Mouse (Mus musculus) thymus, postnatal 14 days (tissue): Measurements from ENCODE around the gene Herc4.

Experiments used
- DNase-seq: peaks from one replicate; pipeline ENCODE4 v3.0.0; 2021

The Herc4 gene

GRCm38 (mm10) chr10:63365918-63366455 is 122.4 kb downstream of the Herc4 start:
- DNase-seq = no peak

- no peak for DNase-seq
Observed at GRCm38 (mm10) chr10:63367386-63367785, 123.8 kb downstream of the Herc4 start.
